Mouse (Mus musculus): ENCODE results near the gene Colgalt1. TPM values are rescaled to one million over a fixed set of nuclear protein-coding genes. Genes with fewer than 3 reads are reported as not detected.

The Colgalt1 gene
- total RNA-seq, 2 experiments from 2014 or later, result 49.3 to 51.5 TPM

DNA sequence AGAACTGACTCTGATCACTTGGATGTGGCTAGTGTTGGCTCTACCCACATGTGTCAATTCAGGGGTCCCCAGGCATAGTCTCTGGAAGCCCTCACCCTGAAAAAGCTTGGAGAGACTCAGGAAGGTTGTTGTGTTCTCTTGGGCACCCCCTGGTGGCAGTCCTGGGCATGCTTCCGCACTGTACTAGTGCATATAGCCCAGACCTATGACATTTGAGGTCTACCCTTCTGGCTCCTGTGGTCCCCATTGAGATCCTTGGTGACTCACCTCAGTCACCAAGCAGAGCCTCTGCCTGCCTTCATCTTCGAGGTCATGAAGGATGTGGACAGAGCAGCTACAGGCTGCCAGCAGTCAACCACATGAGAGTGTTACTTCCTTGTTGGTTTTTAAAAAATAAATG lies 23.9 kb upstream of the Colgalt1 start:
- DNase-seq (ENCODE audit: low spot score in 2 of 2), result no peak
- intact Hi-C loops (cut with DNase I), result no loop called here

GRCm38 (mm10) chr8:71588762-71589161 lies 22.0 kb upstream of the Colgalt1 start:
- no peak for DNase-seq (ENCODE audit: low spot score in 2 of 2)
- intact Hi-C loops (cut with DNase I), result no loop called here

GRCm38 (mm10) chr8:71591017-71591416 lies 19.8 kb upstream of the Colgalt1 start:
- intact Hi-C loops (cut with DNase I), result no loop called here
- no peak for DNase-seq (ENCODE audit: low spot score in 2 of 2)

DNA sequence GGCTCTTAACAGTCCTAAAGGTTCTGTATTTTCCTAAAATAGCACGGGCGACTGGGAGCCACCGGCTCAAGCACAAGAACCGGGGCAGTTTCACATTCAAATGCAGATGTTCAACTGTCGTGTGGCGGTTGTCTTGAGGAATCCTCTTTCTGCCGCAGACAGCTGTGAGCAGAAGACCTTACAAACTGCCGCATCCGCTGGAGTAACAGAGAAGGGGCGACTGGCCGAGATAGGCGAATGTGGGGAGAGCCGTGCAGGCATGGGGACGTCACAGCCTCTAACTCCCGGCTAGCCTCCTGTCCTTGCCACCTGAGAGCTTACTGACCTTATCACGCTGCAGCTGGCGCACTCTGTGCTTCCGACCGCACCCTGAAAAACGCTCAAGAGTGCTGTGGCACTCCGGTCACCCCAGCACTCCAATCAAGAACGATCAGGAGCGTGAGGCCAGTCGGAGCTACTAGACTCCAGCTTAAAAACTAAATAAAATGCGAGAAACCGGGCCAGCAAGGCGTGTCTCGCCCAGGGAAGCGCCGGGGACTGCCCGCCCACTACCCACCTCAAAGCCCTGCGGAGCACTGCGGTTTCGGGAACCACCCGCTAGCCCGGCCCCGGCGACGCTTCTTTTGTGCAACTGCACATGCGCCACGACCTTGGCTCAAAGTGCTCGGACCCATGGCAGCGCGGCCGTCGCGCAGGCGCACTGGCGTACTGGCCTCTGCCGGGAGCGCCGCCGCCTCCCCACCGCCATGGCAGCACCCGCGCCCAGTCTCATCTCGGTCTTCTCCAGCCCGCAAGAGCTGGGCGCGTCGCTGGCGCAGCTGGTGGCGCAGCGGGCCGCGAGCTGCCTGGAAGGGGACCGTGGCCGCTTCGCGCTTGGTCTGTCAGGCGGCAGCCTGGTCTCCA lies 19.1 kb upstream of the Colgalt1 start, which contains the start of gene Pgls:
Gene Pgls (plus strand): TSS at position 706 of the 903 bp plus-strand sequence.
- intact Hi-C loops (cut with DNase I), result loop anchor here (2.0 kb wide), 1 partner anchor 23 kb away; the partner anchor contains the start of gene Slc27a1
- DNase-seq (ENCODE audit: low spot score in 2 of 2), result peak; percentile 98

GRCm38 (mm10) chr8:71592374-71593170 lies 18.2 kb upstream of the Colgalt1 start:
- peak; percentile 92 to 94 for DNase-seq (ENCODE audit: low spot score in 2 of 2)
- intact Hi-C loops (cut with DNase I), result loop anchor here (2.0 kb wide), 1 partner anchor 24 kb away; the partner anchor contains the start of gene Slc27a1

DNA sequence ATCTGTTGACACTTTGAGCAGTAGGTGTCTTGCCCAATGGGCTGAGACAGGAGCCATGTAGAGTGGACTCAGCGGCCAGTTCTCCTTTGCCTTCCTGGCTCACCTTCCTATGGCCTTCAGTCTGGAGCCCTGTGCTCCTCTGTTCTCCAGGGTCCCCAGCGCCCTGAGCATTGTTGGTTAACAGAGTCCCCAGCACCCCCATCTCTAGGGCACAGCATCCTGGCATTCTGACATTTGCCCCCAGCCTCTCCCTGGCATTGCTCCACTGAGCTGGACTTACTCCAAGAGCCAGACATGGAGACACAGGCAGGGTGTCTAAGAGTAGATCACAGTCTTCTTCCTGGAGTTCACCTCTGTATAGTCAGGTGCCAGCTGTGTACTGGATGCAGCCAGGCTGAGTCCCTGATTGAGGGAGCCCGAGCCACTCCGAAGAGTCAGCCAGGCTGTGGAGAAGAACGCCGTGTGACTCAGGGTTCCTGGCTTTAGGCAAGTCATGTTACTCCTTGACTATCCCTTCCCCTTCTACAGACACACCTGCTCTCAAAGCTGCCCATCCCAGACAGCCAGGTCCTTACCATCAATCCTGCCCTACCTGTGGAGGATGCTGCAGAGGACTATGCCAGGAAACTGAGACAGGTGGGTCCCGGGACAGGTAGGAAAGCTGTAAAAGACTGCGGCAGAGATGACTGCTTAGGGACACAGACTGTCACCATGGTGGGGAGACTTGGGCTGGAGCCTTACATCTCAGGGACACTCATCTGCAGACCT lies 17.1 kb upstream of the Colgalt1 start:
- no peak for DNase-seq (ENCODE audit: low spot score in 2 of 2)
- intact Hi-C loops (cut with DNase I), result loop anchor here (2.0 kb wide), 1 partner anchor 25 kb away; the partner anchor contains the start of gene Slc27a1

- DNase-seq (ENCODE audit: low spot score in 2 of 2), result no peak
- intact Hi-C loops (cut with DNase I), result no loop called here
Measured at GRCm38 (mm10) chr8:71594324-71594722, 16.5 kb upstream of the Colgalt1 start.

DNA sequence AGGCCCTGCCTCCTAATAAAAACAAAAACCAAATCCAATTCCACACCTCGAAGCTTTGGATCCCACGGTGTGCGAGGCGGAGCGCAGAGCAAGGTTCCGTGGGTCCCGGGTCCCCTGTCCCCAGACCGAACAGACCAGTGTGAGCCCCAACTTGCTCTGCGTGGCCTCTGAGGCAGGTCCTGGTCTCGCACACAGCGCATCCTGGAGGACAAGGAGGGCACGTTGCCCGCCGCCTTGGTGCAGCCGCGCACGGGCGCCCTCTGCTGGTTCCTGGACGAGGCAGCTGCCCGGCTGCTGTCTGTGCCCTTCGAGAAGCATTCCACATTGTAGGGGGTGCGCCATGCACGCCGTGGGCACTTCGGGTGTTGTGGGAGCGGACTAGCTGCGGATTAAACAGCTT lies 14.9 kb upstream of the Colgalt1 start:
- intact Hi-C loops (cut with DNase I), result loop anchor here (1.0 to 5.0 kb wide), 2 partner anchors 35 to 154 kb away; no protein-coding TSS in a partner anchor
- DNase-seq (ENCODE audit: low spot score in 2 of 2), result peak; percentile 88 to 91

DNA sequence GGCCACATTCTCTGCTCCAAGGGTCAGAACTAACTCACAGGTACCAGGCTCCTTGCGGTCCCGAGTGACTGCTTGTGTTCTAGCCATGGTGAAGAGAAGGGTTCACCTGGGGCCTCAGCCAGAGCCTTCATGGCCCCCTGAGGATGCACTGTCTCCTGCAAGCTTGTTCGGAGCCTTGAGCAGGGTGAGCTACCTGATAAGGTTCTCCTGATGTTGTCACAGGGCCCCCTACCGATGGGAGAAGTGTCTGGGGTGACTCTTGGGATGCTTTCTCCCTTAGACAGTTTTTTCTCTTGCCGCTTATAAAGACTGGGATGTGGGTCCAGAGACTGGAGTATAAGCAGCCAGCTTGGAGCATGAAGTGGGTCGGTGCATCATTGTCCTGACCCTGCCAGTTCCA lies 14.4 kb upstream of the Colgalt1 start:
- intact Hi-C loops (cut with DNase I), result loop anchor here (1.0 to 5.0 kb wide), 2 partner anchors 35 to 154 kb away; no protein-coding TSS in a partner anchor
- DNase-seq (ENCODE audit: low spot score in 2 of 2), result no peak

DNA sequence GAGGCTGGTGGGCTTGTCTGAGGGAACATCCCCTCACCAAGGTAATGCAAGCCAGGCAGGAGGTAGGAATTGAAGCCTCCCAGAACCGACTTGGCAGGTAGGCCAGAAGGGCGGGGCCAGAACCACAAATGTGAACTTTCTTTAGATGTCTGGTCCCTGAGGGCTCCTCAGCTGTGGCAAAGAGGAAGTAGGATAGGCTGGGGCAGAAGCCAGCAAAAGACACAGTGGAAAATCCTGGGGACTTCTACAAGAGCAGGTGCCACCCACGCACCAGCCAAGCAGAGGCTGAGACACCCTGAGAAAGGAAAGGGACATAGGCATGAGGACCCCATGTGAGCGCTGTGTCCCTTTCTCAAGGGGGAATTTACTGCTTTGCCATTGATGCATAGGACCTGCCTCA lies 14.0 kb upstream of the Colgalt1 start:
- intact Hi-C loops (cut with DNase I), result loop anchor here (1.0 to 5.0 kb wide), 2 partner anchors 35 to 154 kb away; no protein-coding TSS in a partner anchor
- no peak for DNase-seq (ENCODE audit: low spot score in 2 of 2)

DNA sequence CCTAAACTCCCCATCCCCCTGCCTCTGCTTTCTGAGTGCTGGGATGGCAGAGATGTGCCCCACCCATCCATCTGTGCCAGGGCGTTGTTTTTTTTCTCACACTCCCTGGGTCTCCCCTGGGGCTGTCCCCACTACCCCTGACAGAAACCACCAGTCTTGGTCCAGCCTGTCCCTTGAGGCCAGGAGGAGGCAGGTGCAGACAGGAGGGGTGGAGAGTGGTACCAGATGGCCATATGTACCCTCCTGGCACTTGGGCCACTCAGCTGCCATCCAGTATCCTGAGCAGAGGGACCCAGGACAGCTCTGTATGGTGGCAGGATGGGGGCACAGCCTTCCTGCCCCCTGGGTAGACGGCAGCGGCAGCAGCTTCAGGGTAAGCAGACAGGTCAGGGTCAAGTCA lies 13.3 kb upstream of the Colgalt1 start, which contains the start of gene Fam129c:
Gene Fam129c (plus strand): TSS at position 198 of the 400 bp plus-strand sequence.
- intact Hi-C loops (cut with DNase I), result loop anchor here (5.0 kb wide), 1 partner anchor 155 kb away; no protein-coding TSS in a partner anchor
- no peak for DNase-seq (ENCODE audit: low spot score in 2 of 2)

DNA sequence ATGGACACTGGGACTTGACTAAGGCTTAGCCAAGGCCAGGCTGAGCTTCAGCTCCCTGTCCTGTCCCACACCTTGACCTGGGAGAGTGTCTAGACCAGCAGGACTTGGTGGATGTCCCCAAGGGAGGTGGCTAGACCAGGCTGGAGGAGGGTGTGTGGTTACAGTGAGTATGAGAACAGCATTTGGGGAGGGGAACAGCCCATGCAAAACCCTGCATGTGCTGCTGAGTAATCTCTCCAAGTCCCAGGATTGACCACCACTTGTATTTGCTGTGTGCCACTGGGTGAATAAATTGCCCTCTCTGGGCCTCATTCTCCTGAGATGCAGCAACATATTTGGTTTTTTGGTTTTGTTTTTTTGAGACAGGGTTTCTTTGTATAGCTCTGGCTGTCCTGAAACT lies 12.4 kb upstream of the Colgalt1 start:
- intact Hi-C loops (cut with DNase I), result loop anchor here (5.0 kb wide), 1 partner anchor 156 kb away; no protein-coding TSS in a partner anchor
- DNase-seq (ENCODE audit: low spot score in 2 of 2), result no peak

DNA sequence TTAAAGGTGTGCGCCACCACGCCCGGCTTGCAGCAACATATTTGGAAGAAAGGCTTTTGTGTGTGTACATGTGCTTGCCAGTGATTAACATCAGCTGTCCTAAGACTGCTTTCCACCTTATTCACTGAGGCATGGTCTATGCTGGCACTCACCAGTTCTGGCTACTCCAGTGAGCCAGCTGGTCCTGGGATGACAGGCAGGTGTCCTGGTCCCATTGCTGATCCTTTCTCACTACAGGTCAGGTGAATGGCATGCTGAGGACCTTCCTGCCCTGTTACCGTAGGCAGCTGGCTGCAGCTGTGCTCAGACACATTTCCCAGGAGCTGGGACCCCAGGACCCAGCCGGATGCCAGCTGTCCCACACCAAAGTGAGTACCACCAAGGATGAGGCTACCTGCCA lies 12.0 kb upstream of the Colgalt1 start:
- intact Hi-C loops (cut with DNase I), result loop anchor here (5.0 kb wide), 1 partner anchor 157 kb away; no protein-coding TSS in a partner anchor
- DNase-seq (ENCODE audit: low spot score in 2 of 2), result no peak

- no peak for DNase-seq (ENCODE audit: low spot score in 2 of 2)
- intact Hi-C loops (cut with DNase I), result no loop called here
Measured at GRCm38 (mm10) chr8:71601939-71602665, 8.7 kb upstream of the Colgalt1 start.

DNA sequence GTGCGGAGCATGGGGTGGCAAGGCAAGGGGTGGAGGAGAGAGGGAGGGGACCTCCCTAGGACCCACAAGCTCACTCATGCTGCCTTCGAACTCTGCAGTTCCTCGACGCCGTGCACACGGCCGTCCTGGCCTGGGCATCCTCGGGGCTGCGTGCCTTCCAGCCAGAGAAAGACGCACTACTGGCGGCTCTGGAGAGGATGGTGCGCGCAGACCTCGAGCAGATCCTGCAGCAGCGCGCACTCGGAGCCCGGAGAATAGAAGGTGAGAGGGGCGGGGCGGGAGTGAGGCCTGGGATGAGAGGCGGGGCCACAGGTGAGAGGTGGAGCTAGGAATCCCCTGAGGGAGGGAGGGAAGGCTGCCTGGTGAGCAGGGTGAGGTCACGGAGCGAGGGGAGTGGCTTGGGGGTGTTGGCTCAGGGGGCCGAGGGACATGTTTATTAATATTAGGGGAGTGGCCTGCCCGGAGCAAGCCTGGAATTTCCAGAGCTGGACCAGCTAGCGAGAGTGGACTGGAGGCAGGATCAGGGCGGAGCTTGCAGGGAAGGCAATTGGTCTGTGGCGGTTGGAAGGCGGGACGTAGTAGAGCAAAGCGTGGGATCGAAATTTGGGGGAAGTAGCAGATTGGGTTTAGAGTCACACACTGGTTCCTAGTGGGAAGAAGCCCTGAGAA lies 8.0 kb upstream of the Colgalt1 start:
- peak in 1 of 2 experiments; percentile 54 for DNase-seq (ENCODE audit: low spot score in 2 of 2)

DNA sequence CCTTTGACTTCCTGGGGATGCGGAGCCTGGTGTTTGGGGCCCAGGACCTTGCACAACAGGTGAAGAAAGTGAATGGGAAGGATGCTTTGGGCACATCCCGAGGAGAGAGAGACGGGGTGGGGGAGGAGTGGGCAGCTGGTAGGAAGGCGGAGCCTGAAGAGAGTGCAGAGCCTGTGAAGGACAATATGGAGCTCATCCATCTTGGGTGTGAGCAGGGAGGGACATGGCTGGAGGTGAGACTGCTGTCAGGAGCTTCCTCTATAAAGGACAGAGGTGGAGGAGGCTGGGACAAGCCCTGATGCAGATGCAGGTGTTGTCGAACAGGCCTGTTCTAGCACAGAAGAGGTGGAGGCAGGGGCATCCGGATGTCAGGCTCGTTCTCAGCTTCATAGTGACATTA lies 6.8 kb upstream of the Colgalt1 start:
- intact Hi-C loops (cut with DNase I), result no loop called here
- no peak for DNase-seq (ENCODE audit: low spot score in 2 of 2)

More for the DNA sequence above, 8.0 kb upstream of the Colgalt1 start:
- intact Hi-C loops (cut with DNase I), result no loop called here

DNA sequence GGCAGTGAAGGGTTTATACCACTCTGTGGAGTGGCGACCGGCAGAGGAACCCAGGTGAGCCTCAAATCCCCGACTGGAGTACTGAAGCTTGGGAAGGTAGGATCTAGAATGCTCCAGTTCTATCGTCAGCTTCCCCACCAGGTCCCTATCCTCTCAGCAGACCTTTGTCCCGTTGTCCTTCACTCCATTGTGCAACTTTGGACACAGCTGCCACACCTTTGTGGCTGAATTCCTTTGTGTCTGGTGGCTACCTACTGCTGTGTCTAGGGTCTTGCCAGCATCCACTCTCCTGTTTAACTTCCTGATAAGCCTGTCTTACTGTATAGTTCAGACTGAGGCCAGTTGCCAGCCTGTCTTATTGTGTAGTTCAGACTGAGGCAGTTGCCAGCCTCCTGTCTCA lies 1.3 kb downstream of the Colgalt1 start:
- intact Hi-C loops (cut with DNase I), result no loop called here
- DNase-seq (ENCODE audit: low spot score in 2 of 2), result no peak

- DNase-seq (ENCODE audit: low spot score in 2 of 2), result no peak
- intact Hi-C loops (cut with DNase I), result no loop called here
Measured at GRCm38 (mm10) chr8:71613418-71613817, 2.6 kb downstream of the Colgalt1 start.

All from left cerebral cortex, postnatal 25 days (tissue).